In the genomic region with DNA sequence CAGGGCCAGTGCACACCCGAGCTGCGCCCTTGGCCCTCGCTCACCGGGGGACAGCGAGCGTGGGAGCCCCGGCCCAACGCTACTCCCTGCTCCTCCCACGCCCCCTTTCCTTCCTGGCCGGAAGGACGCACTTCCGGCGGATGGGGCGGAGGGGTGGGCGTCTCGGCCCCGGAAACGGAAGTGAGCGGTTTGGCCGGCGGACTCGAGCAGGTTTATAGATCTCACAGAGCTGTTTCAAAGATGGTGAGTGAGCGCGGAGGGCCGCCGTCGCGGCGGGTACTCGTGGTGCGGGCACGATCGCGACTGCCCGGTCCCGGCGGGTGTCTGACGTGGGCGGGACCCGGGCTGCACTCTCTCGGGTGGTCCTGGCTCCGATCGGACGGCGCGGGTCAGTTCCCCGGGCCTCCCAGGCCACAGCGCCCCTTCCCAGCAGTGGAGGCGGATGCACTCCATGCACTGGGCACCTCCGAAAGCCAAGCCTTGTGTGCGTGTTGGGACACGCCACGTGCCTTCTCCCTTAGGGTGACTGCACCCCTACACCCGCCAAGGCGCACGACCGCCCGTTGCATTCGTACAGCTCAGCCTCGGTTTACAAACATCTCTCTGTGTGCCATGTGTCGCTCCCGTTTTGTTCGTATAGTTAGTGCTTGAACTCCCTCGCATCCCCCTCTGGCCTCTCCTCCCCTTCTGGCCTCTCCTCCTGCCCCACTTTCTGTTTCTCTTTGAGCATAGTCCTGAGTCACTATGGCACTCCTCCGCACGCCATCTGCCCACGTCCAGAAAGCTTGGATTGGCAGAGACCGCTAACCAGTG, we compare ENCODE assay signal across 8 mouse cellular contexts. TPM values are rescaled to one million over a fixed set of nuclear protein-coding genes. Genes with fewer than 3 reads are reported as not detected.
A peak's percentile ranks its signal among the peaks of the same experiment; 100 is the strongest.
DNase-seq lines count a peak whose midpoint lies in the region; ATAC-seq lines count a peak whose summit lies in the region.

A gene (plus strand): TSS at position 13 of the 813 bp plus-strand sequence.

- no peaks in the 10 kb centered on the region for H3K27me3 ChIP-seq in hindbrain, embryonic 11.5 days (ENCODE audit: control insufficient read depth, insufficient read depth, low read length)

- H3K9me3 ChIP-seq in hindbrain, embryonic 11.5 days (ENCODE audit: control insufficient read depth, low read length): no peaks in the 10 kb centered on the region

- H3K27ac ChIP-seq in hindbrain, embryonic 11.5 days (ENCODE audit: low read depth, low read length): 0 out of 2 replicates have a peak within 1 kb of the TSS, but pooled peaks have one; percentile 25

- peak within 1 kb of the TSS; percentile 68 for H3K9ac ChIP-seq in hindbrain, embryonic 11.5 days (ENCODE audit: low read depth, low read length)

- H3K4me1 ChIP-seq in hindbrain, embryonic 11.5 days (replicated peaks; ENCODE audit: control insufficient read depth, insufficient read depth, low read length): peaks cover 3% of the 10 kb centered on the region; the same call in 1 of the 2 replicates

- peak within 1 kb of the TSS; percentile 89 for H3K4me3 ChIP-seq in hindbrain, embryonic 11.5 days (ENCODE audit: low read depth, low read length)

- peak; percentile 94 for ATAC-seq in hindbrain, embryonic 11.5 days (ENCODE audit: low FRiP score)

- H3K36me3 ChIP-seq in hindbrain, embryonic 11.5 days (ENCODE audit: control insufficient read depth, insufficient read depth, low read length): no peaks in the 10 kb centered on the region

- H3K4me2 ChIP-seq in hindbrain, embryonic 11.5 days (replicated peaks; ENCODE audit: low read depth, low read length): peak within 1 kb of the TSS; percentile 72

- peak; percentile 96 for DNase-seq in MN1 (ENCODE audit: low spot score)
- peak; percentile 78 for DNase-seq in cerebellum, adult 9-10 months
- DNase-seq in frontal cortex, adult 2 months (ENCODE audit: extremely low spot score in 1 of 2, low spot score in 1 of 2): peak; percentile 78 to 93
- DNase-seq in hindbrain, embryonic 11.5 days (ENCODE audit: low spot score): peak; percentile 96
- DNase-seq in layer of hippocampus, postnatal 10 days (ENCODE audit: low spot score in 2 of 2): peak; percentile 88 to 91
- DNase-seq in lung, postnatal 10 days: peak; percentile 94
- DNase-seq in ovary, postnatal 36 days (ENCODE audit: low spot score): peak; percentile 89
- peak; percentile 90 for DNase-seq in thymus, postnatal 25 days

- WGBS in hindbrain, embryonic 11.5 days: under 1% methylated on average over 59 of the region's 68 CpGs

RNA-seq across cellular contexts. Expression of the gene that starts here (rescaled TPM):
- polyA plus RNA-seq in frontal cortex, adult 2 months (2012; rRNA removed): 212 and 217 TPM in 2 replicates
- polyA plus RNA-seq in hindbrain, embryonic 11.5 days (2014; fragmentation: Nextera tagmentation; extraction: Ambion mirVana): 542 and 546 TPM in 2 replicates
- 100 to 1,000 TPM; 151 to 173 TPM for total RNA-seq in layer of hippocampus, postnatal 10 days (2021)

Comparison
In these comparisons a context has a peak if more than half of its experiments do, and no peak if none do; other contexts are left out.
1. Peak in every context shown above with its lines: DNase-seq, ATAC-seq, H3K4me3 ChIP-seq and H3K27ac ChIP-seq.